Mouse (Mus musculus) brain, embryonic 14.5 days (tissue): ENCODE measurements around the gene Cacna2d2.

ENCODE experiments used
- CTCF ChIP-seq: fragments of 200-500 bp; IDR thresholded peaks from 2 replicates; pipeline ENCODE4 v1.5.1; 2012; ENCODE audit warnings: inconsistent platforms, mild to moderate bottlenecking, moderate library complexity, borderline replicate concordance; ENCODE audit not compliant: insufficient read depth, insufficient read length; ENCODE audit errors: extremely low read depth
- POLR2A ChIP-seq: fragments of 200-500 bp; IDR thresholded peaks from 2 replicates; pipeline ENCODE4 v1.6.1; 2012; ENCODE audit warnings: mild to moderate bottlenecking, inconsistent platforms, borderline replicate concordance; ENCODE audit not compliant: poor library complexity, insufficient read depth, insufficient read length, severe bottlenecking; ENCODE audit errors: extremely low read depth

DNA sequence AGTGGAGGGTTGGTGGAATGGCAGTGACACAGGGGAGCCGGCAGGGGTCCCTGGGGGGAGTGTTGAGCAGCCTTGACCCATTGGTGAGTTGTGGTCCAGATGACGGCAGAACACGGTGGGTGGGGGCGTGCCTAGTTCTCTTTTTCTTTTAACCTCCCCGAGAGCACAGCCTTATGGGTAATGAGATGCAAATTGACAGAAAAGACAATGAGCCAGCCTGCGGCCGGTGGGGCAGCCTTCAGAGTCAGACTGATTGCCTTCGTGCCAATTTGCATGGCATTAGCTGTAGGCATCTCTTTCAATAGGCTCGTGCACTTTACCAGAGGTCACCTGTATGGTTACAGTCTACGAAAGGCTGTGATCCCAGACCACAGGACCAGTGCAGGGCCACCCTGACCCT lies 86.7 kb downstream of the Cacna2d2 start:
- TF ChIP-seq CTCF (peak; percentile 23; the same call in 1 of the 2 replicates), POLR2A (no peak)
